Mouse (Mus musculus): ENCODE measurements around the gene Uba52. TPM values are rescaled to one million over a fixed set of nuclear protein-coding genes. Genes with fewer than 3 reads are reported as not detected.

Gene Uba52
- polyA plus RNA-seq, 1 experiment, result 835 TPM

DNA sequence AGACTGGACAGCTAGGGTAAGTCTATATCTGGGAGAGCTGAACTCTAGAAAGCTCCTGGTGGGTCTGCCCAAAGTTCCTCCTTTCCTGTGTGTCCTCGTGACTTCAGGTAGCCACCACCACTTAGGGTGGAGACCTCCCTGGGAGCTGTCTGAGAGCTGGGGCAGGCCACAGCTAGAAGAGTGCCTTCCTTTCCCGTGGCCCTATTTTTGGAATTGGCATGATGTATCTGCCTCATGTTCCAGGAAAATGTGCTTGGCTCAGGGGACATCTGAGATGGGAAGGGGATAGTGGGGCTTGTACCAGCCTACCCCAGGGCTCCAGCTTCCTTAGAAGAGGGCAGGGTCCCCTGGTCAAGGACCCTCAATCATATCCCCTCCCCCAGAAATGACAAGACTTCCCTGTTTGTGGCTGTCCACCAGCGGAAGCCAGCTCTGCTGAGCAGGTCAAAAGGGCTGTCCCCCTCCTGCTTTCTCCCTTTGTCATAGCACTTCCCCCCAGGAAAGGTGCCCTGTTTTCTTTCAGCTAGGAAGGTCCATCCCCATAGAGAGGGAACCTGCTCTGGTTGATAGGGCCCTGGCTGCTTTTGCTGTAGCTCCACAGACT lies 41.1 kb upstream of the Uba52 start:
- 52% methylated on average over 3 of the region's 3 CpGs for WGBS
- no peak overlapping the region for H3K4me3 ChIP-seq (ENCODE audit: insufficient read depth, low read depth, low read length)

DNA sequence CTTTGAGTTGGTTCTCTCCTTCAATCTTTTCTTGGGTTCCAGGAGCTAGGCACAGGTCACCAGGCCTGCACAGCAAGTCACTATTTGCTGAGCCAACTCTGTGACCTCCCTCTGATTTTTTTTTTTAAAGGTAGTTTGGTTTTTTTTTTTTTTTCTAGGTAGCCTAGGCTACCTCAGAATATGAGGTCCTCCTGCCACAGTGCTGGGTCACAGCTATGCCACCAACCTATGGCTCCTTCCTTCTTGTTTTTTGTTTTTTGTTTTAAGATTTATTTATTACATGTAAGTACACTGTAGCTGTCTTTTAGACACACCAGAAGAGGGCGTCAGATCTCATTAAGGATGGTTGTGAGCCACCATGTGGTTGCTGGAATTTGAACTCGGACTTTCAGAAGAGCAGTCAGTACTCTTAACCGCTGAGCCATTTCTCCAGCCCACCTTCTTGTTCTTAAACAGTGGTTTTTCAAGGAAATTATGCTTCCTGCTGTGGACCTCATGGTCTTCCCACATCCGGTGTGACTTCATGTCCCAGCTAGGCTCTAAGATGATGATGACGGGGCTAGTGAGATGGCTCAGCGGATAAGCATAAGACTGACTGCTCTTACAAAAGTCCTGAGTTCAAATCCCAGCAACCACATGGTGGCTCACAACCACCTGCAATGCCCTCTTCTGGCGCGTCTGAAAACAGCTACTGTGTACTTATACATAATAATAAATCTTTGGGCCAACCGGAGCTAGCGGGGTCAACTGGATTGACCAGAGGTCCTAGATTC lies 39.0 kb upstream of the Uba52 start:
- no peak for DNase-seq
- TF ChIP-seq CTCF (conservative IDR thresholded peaks at IDR 0.05; ENCODE audit: insufficient read depth, insufficient read length, low read depth, low read length) (no peak), POLR2A (IDR thresholded peaks at IDR 0.05; ENCODE audit: low read depth, low read length) (no peak)
- 80% methylated on average over 10 of the region's 10 CpGs for WGBS
- H3K27ac ChIP-seq (ENCODE audit: insufficient read depth, low read depth, low read length), result no peak overlapping the region
- no peak overlapping the region for H3K4me3 ChIP-seq (ENCODE audit: insufficient read depth, low read depth, low read length)
- H3K27me3 ChIP-seq (replicated peaks; ENCODE audit: control insufficient read depth, insufficient read depth, low read length), result no peaks in the 10 kb centered on the region
- H3K4me1 ChIP-seq (ENCODE audit: control insufficient read depth, insufficient read depth, low read length), result peaks cover 20% of the 10 kb centered on the region
- no peaks in the 10 kb centered on the region for H3K36me3 ChIP-seq (ENCODE audit: control insufficient read depth, insufficient read depth, low read length)

More for the DNA sequence above, 41.1 kb upstream of the Uba52 start:
- DNase-seq, result no peak
- H3K27ac ChIP-seq (ENCODE audit: insufficient read depth, low read depth, low read length), result no peak overlapping the region
- peaks cover 20% of the 10 kb centered on the region for H3K4me1 ChIP-seq (ENCODE audit: control insufficient read depth, insufficient read depth, low read length)
- no peaks in the 10 kb centered on the region for H3K27me3 ChIP-seq (replicated peaks; ENCODE audit: control insufficient read depth, insufficient read depth, low read length)
- no peaks in the 10 kb centered on the region for H3K36me3 ChIP-seq (ENCODE audit: control insufficient read depth, insufficient read depth, low read length)
- TF ChIP-seq CTCF (conservative IDR thresholded peaks at IDR 0.05; ENCODE audit: insufficient read depth, insufficient read length, low read depth, low read length) (no peak), POLR2A (IDR thresholded peaks at IDR 0.05; ENCODE audit: low read depth, low read length) (no peak)

DNA sequence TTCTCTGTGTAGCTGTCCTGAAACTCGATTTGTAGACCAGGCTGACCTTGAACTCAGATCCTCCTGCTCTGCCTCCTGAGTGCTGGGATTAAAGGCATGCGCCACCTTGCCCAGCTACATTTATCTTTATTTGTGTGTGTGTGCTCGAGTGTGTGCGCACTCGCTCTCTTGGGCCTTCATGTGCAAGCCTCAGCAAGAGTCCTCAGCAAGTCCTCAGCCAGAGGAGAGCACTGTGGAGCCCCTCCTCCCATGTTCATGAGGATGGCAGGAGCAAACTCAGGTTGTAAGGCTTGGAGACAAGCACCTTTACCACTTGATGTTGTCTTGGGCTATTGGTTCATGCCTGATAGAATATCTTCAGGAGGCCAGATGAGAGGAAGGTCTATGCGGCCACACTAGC lies 37.2 kb upstream of the Uba52 start:
- H3K4me3 ChIP-seq (ENCODE audit: insufficient read depth, low read depth, low read length), result no peak overlapping the region
- DNase-seq, result no peak
- no peak overlapping the region for H3K27ac ChIP-seq (ENCODE audit: insufficient read depth, low read depth, low read length)
- peaks cover 22% of the 10 kb centered on the region; the same call in 1 of the 2 replicates for H3K4me1 ChIP-seq (ENCODE audit: control insufficient read depth, insufficient read depth, low read length)
- no peak for TF ChIP-seq POLR2A (IDR thresholded peaks at IDR 0.05; ENCODE audit: low read depth, low read length)
- no peak for TF ChIP-seq CTCF (conservative IDR thresholded peaks at IDR 0.05; ENCODE audit: insufficient read depth, insufficient read length, low read depth, low read length)
- H3K27me3 ChIP-seq (replicated peaks; ENCODE audit: control insufficient read depth, insufficient read depth, low read length), result no peaks in the 10 kb centered on the region
- H3K36me3 ChIP-seq (ENCODE audit: control insufficient read depth, insufficient read depth, low read length), result no peaks in the 10 kb centered on the region
- WGBS, result 88% methylated on average over 6 of the region's 6 CpGs

DNA sequence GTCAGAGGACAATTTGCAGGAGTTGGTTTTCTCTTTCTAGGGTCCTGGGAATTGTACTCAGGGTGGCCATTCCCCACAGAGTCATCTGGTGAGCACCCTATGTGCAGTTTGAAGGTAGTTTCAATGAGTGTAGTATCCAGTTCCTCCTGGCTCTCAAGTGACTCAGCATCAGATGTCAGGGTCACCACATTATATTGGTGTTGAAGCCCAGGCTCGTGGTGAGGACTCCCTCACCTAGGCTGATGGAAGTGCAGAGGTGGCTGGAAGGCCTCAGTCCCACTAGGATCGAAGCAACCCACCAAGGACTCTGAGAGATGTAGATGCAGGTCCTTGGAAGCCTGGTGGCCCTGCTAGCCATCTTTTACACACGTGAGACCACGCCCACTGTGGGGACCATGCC lies 35.8 kb upstream of the Uba52 start:
- no peak for DNase-seq
- Histone ChIP-seq H3K4me3 (ENCODE audit: insufficient read depth, low read depth, low read length) (no peak overlapping the region), H3K27ac (ENCODE audit: insufficient read depth, low read depth, low read length) (no peak overlapping the region), H3K4me1 (ENCODE audit: control insufficient read depth, insufficient read depth, low read length) (peaks cover 21% of the 10 kb centered on the region; the same call in 1 of the 2 replicates), H3K36me3 (ENCODE audit: control insufficient read depth, insufficient read depth, low read length) (no peaks in the 10 kb centered on the region), H3K27me3 (replicated peaks; ENCODE audit: control insufficient read depth, insufficient read depth, low read length) (no peaks in the 10 kb centered on the region)
- WGBS, result 71% methylated on average over 4 of the region's 4 CpGs
- TF ChIP-seq CTCF (conservative IDR thresholded peaks at IDR 0.05; ENCODE audit: insufficient read depth, insufficient read length, low read depth, low read length), result no peak
- no peak for TF ChIP-seq POLR2A (IDR thresholded peaks at IDR 0.05; ENCODE audit: low read depth, low read length)

DNA sequence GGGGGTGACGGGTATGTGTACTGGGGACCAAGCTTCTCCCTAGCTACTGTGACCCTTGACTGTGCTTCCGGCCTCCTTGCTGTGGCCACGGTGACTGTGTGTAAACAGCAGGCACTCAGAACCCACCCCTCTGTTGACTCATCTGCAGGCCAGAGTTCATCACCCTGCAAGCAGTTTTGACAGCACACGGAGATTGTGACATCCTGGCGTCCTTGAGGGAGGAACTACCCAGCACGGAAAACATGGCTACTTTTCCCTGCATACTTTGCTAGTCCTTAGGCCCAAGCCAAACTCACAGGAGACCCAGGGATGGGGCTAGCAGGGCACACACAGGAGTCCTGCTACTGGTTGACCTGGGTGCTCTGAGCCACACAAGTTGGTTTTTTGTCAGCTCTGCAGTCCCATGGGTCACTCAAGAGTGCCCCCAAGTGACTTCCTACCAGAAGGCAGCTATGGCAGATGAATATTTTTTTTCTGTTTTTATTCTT lies 33.6 kb upstream of the Uba52 start:
- WGBS, result 27% methylated on average over 6 of the region's 6 CpGs
- TF ChIP-seq CTCF (conservative IDR thresholded peaks at IDR 0.05; ENCODE audit: insufficient read depth, insufficient read length, low read depth, low read length), result peak; percentile 43
- no peak for TF ChIP-seq POLR2A (IDR thresholded peaks at IDR 0.05; ENCODE audit: low read depth, low read length)
- peak; percentile 71 for DNase-seq
- H3K27ac ChIP-seq (ENCODE audit: insufficient read depth, low read depth, low read length), result peak overlapping the region; percentile 46
- peaks cover 26% of the 10 kb centered on the region; the same call in 1 of the 2 replicates for H3K4me1 ChIP-seq (ENCODE audit: control insufficient read depth, insufficient read depth, low read length)
- no peaks in the 10 kb centered on the region for H3K27me3 ChIP-seq (replicated peaks; ENCODE audit: control insufficient read depth, insufficient read depth, low read length)
- H3K36me3 ChIP-seq (ENCODE audit: control insufficient read depth, insufficient read depth, low read length), result no peaks in the 10 kb centered on the region
- H3K4me3 ChIP-seq (ENCODE audit: insufficient read depth, low read depth, low read length), result no peak overlapping the region

DNA sequence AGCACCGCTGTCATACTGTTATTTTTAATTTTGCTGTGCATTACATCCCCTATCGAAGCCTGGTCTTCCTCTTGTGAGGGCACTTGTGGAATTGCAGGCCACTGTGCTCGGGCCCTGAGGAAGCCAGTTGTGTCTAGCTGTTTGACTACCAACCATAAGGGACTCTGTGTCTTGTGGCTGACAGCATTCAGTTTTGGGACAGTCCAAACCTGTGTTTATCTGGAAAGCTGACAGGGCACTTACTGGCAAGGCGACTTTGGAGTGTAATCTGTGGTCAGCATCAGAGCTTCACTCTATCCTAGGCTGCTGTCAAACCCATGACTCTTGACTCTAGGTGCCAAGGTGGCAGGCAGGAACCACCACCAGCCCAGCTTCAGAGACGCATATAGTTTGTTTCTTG lies 30.5 kb upstream of the Uba52 start:
- 38% methylated on average over 5 of the region's 5 CpGs for WGBS
- no peak for TF ChIP-seq POLR2A (IDR thresholded peaks at IDR 0.05; ENCODE audit: low read depth, low read length)
- TF ChIP-seq CTCF (conservative IDR thresholded peaks at IDR 0.05; ENCODE audit: insufficient read depth, insufficient read length, low read depth, low read length), result no peak
- Histone ChIP-seq H3K4me1 (ENCODE audit: control insufficient read depth, insufficient read depth, low read length) (peaks cover 21% of the 10 kb centered on the region; the same call in 1 of the 2 replicates), H3K36me3 (ENCODE audit: control insufficient read depth, insufficient read depth, low read length) (no peaks in the 10 kb centered on the region), H3K27ac (ENCODE audit: insufficient read depth, low read depth, low read length) (0 out of 2 replicates have a peak overlapping the region, but pooled peaks have one; percentile 5), H3K4me3 (ENCODE audit: insufficient read depth, low read depth, low read length) (peak overlapping the region; percentile 1; the same call in 1 of the 2 replicates), H3K27me3 (replicated peaks; ENCODE audit: control insufficient read depth, insufficient read depth, low read length) (no peaks in the 10 kb centered on the region)
- no peak for DNase-seq

DNA sequence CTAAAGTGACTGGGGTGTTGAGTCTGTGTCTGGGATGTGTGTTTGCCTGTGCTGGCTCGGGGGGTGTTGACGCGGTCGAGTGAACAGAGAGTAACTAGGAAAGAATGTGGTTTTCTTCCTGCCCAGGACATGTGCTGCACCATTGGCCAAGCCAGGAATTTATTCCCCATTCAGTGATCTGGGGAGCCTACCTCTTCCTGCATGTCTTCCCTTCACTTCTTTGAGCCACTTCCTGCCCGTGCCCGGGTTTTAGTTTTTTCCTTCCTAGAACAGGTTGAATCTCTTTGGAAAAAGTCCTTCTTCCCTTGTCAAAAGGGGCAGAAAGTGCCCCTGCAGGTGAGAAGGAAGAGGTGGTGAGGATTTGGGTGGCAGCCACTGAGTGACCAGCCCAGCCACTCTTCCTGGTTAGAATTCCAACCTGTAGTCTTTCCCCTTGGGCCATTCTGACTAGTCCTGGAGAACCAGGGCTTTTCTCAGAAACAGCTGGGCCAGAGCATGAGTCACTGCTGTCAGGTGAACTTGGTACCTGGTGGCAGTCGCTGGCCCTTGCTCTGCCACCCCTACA lies 30.0 kb upstream of the Uba52 start:
- DNase-seq, result peak; percentile 63
- WGBS, result 8% methylated on average over 7 of the region's 7 CpGs

More for the DNA sequence above, 30.0 kb upstream of the Uba52 start:
- peak overlapping the region; percentile 77 for H3K27ac ChIP-seq (ENCODE audit: insufficient read depth, low read depth, low read length)
- H3K36me3 ChIP-seq (ENCODE audit: control insufficient read depth, insufficient read depth, low read length), result no peaks in the 10 kb centered on the region
- H3K4me3 ChIP-seq (ENCODE audit: insufficient read depth, low read depth, low read length), result peak overlapping the region; percentile 79
- no peaks in the 10 kb centered on the region for H3K27me3 ChIP-seq (replicated peaks; ENCODE audit: control insufficient read depth, insufficient read depth, low read length)
- TF ChIP-seq CTCF (conservative IDR thresholded peaks at IDR 0.05; ENCODE audit: insufficient read depth, insufficient read length, low read depth, low read length) (no peak), POLR2A (IDR thresholded peaks at IDR 0.05; ENCODE audit: low read depth, low read length) (no peak)
- peaks cover 21% of the 10 kb centered on the region; the same call in 1 of the 2 replicates for H3K4me1 ChIP-seq (ENCODE audit: control insufficient read depth, insufficient read depth, low read length)

Data from kidney, adult 2 months (tissue).